Mouse (Mus musculus) ES-E14 (cell line): Measurements from ENCODE around the gene Erc1. TPM values are rescaled to one million over a fixed set of nuclear protein-coding genes. Genes with fewer than 3 reads are reported as not detected.
A peak's percentile ranks its signal among the peaks of the same experiment; 100 is the strongest.

ENCODE experiments used
- DNase-seq: peaks from one replicate; pipeline ENCODE4 v3.0.0-alpha.2; 2013; ENCODE audit warnings: low read depth, low spot score
- H3K27ac ChIP-seq: 2 replicates; pipeline ENCODE4 v1.5.1; 2012; ENCODE audit warnings: low read depth, mild to moderate bottlenecking, low read length, moderate library complexity, mixed read lengths; ENCODE audit not compliant: poor library complexity, insufficient read depth, severe bottlenecking
- H3K36me3 ChIP-seq: 2 replicates; pipeline ENCODE4 v1.6.1; 2012; ENCODE audit warnings: mild to moderate bottlenecking, low read length, moderate library complexity, mixed read lengths; ENCODE audit not compliant: control insufficient read depth, poor library complexity, insufficient read depth, severe bottlenecking
- H3K4me1 ChIP-seq, 2 experiments: fragments of 150-350 bp in 1 of 2; sonication (generic) in 1 of 2; 2 replicates each; pipeline ENCODE4 v1.6.1; 2012; ENCODE audit warnings: low read length in 2 of 2, mild to moderate bottlenecking in 1 of 2, mixed read lengths in 1 of 2; ENCODE audit not compliant: control insufficient read depth in 2 of 2, insufficient read depth in 2 of 2, poor library complexity in 1 of 2
- H3K4me3 ChIP-seq, 2 experiments: fragments of 150-350 bp in 1 of 2; sonication (generic) in 1 of 2; 2 replicates each; pipeline ENCODE4 v1.5.1; 2012; ENCODE audit warnings: low read length in 2 of 2, low read depth in 1 of 2, mild to moderate bottlenecking in 1 of 2, mixed read lengths in 1 of 2; ENCODE audit not compliant: insufficient read depth in 1 of 2, poor library complexity in 1 of 2, severe bottlenecking in 1 of 2
- H3K9ac ChIP-seq: 2 replicates; pipeline ENCODE4 v1.6.1; 2012; ENCODE audit warnings: low read depth, mild to moderate bottlenecking, low read length, mixed read lengths; ENCODE audit not compliant: poor library complexity, insufficient read depth, severe bottlenecking
- H3K9me3 ChIP-seq: fragments of 150-350 bp; sonication (generic); 2 replicates; pipeline ENCODE4 v1.6.1; 2012; ENCODE audit warnings: low read depth, mild to moderate bottlenecking, low read length; ENCODE audit not compliant: control insufficient read depth, insufficient read depth
- CHD2 ChIP-seq: IDR thresholded peaks from 2 replicates; pipeline ENCODE4 v1.6.1; 2014; ENCODE audit warnings: mild to moderate bottlenecking, low read depth, low read length, inconsistent platforms
- HCFC1 ChIP-seq: IDR thresholded peaks from 2 replicates; pipeline ENCODE4 v1.6.1; 2012; ENCODE audit warnings: low read length, inconsistent platforms, borderline replicate concordance; ENCODE audit not compliant: insufficient read depth
- MAFK ChIP-seq: IDR thresholded peaks from 2 replicates; pipeline ENCODE4 v1.6.1; 2014; ENCODE audit warnings: mild to moderate bottlenecking, low read depth, low read length, inconsistent platforms; ENCODE audit not compliant: insufficient read depth
- ZC3H11A ChIP-seq: IDR thresholded peaks from 2 replicates; pipeline ENCODE4 v1.6.1; 2012; ENCODE audit warnings: low read depth, mild to moderate bottlenecking, inconsistent platforms, low read length, borderline replicate concordance
- ZNF384 ChIP-seq: IDR thresholded peaks from 2 replicates; pipeline ENCODE4 v1.6.1; 2012; ENCODE audit warnings: low read depth, low read length, inconsistent platforms
- in situ Hi-C, 2 experiments: fragments of 600-800 bp; cut with MboI; formaldehyde crosslinking; loops; one replicate each; pipeline ENCODE4 v1.15.1; 2025; ENCODE audit warnings: low sequenced_read_pairs in 2 of 2, inconsistent platforms in 1 of 2; ENCODE audit not compliant: unreplicated experiment in 2 of 2
- total RNA-seq: library from RNA; depleted of rRNA; stranded (reverse); fragments of 300-350 nt; gene quantifications from 2 replicates; pipeline ENCODE4 v1.2.3, GENCODE M21; 2012

Gene Erc1
- total RNA-seq, 1 experiment: 16.5 TPM

DNA sequence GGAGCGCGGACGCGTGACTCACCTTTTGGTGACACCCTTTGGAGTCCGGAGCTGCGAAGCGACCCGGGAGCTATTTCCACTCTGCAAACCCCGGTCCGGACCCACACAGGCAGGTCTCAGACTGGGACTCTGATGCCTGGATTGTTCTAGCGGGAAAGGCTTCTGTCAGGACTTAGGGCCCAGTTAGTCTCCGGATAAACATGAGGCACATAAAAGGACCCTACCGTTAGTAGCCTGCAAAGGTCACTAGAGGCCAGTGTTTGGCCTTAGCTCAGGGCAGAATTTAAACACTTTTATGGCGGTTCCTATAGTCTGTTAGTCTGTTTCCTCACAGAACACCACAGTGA lies 303.5 kb downstream of the Erc1 start:
- H3K27ac ChIP-seq: no peak overlapping the region
- peaks cover 0 to 2% of the 10 kb centered on the region in 2 experiments; a peak in 1 of 4 replicates for H3K4me1 ChIP-seq

DNA sequence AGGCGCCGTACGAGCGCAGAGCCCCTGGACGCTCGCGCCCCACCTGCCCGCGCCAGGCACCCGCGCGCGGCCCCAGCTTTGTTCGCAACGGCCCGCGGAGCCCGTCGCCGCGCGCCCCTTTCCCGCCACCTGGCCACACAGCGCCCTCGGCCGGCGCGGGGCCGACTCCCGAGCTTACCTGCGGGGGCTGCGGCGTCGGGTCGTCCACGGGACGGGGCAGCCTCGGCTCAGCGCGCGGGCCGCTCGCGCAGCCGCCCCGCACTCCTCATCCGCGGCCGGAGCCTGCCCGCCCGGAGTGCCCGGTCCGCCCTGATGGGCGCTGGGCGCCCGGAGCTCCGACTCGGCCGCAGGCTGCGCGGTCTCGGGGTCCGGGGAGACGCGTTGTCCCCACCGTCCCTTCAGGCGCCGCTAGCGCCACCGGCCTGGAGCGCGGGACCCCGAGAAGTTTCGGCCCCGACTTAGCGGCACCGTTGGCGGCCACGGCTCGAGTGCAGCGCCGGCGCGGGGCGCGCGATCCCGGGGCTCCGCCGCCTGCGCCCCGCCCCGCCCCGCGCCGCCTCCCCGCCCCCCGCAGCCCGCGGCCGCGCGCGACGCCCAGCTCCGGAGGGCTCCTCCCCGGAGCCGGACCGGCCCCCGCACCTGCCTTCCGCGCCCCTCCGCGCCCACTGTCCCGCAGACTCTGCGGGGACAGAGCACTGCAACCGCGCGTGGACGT lies 304.0 kb downstream of the Erc1 start, which contains the start of gene Wnt5b:
Gene Wnt5b (minus strand): TSS at position 545 of the 715 bp plus-strand sequence.
- no peak within 1 kb of the TSS for H3K27ac ChIP-seq
- DNase-seq: no peak
- H3K36me3 ChIP-seq: no peaks in the 10 kb centered on the region
- peaks cover 0 to 2% of the 10 kb centered on the region in 2 experiments; a peak in 1 of 4 replicates for H3K4me1 ChIP-seq
- peak within 1 kb of the TSS; percentile 80 for H3K4me3 ChIP-seq
- no peaks in the 10 kb centered on the region for H3K9me3 ChIP-seq
- no peak for TF ChIP-seq ZC3H11A
- no peak for TF ChIP-seq CHD2
- no peak for TF ChIP-seq HCFC1
- TF ChIP-seq MAFK: no peak
- TF ChIP-seq ZNF384: no peak
- peak within 1 kb of the TSS; percentile 74 for H3K9ac ChIP-seq
- in situ Hi-C loops: no loop called here

More for the DNA sequence above, 303.5 kb downstream of the Erc1 start:
- H3K9me3 ChIP-seq: no peaks in the 10 kb centered on the region
- peak overlapping the region; percentile 80 for H3K4me3 ChIP-seq
- in situ Hi-C loops: no loop called here
- DNase-seq: no peak
- no peak for TF ChIP-seq MAFK
- TF ChIP-seq HCFC1: no peak
- TF ChIP-seq ZNF384: no peak
- no peak for TF ChIP-seq CHD2
- TF ChIP-seq ZC3H11A: no peak
- 0 out of 2 replicates have a peak overlapping the region, but pooled peaks have one; percentile 18 for H3K9ac ChIP-seq
- no peaks in the 10 kb centered on the region for H3K36me3 ChIP-seq

DNA sequence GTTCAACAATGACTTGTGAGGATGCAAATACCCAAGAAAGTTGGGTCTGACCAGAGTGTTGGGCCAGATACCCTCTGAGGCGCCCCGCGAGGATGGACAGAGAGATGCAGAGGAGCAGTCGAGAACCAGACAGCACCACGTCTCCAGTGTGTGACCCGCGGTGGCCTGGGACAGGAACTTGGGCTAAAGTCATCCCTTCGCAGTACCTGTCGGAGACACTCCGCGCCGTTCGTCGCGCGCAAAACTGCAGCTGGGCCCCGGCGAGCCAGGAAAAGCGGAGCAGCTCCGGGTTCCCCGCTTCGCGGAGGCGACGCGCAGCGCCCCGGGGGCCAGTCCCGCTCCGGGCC lies 304.5 kb downstream of the Erc1 start:
- Histone ChIP-seq H3K9me3 (no peaks in the 10 kb centered on the region), H3K4me3 (peak overlapping the region; percentile 80), H3K27ac (no peak overlapping the region), H3K4me1 (peaks cover 0 to 2% of the 10 kb centered on the region in 2 experiments; a peak in 1 of 4 replicates), H3K9ac (peak overlapping the region; percentile 74), H3K36me3 (no peaks in the 10 kb centered on the region)
- in situ Hi-C loops: no loop called here
- TF ChIP-seq ZC3H11A: no peak
- no peak for TF ChIP-seq ZNF384
- TF ChIP-seq HCFC1: no peak
- TF ChIP-seq MAFK: no peak
- no peak for TF ChIP-seq CHD2
- DNase-seq: peak; percentile 26

DNA sequence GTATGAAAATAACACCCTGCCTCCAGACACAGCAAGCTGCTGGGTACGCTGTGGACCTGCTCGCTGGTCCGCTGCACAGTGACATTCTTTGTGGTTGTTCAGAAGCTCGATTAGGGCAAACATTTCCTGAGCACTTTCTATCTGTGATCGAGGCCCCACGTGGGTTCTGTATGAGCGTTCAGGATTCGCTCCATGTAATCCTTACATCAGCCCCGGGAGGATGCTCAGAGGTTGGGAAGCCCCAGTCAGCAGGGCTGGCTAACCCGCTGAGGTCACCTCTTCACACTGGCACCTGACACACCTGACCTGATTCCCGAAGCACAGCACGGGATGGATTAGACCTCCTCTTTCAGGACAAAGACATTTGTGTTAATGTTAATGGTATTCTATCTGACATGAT lies 312.1 kb downstream of the Erc1 start:
- Histone ChIP-seq H3K4me1 (no peaks in the 10 kb centered on the region), H3K4me3 (no peak overlapping the region), H3K9me3 (no peaks in the 10 kb centered on the region), H3K27ac (no peak overlapping the region), H3K36me3 (no peaks in the 10 kb centered on the region), H3K9ac (no peak overlapping the region)
- no peak for DNase-seq
- no peak for TF ChIP-seq HCFC1
- TF ChIP-seq MAFK: no peak
- TF ChIP-seq CHD2: no peak
- TF ChIP-seq ZNF384: no peak
- no peak for TF ChIP-seq ZC3H11A
- in situ Hi-C loops: no loop called here
